Mouse (Mus musculus) limb, embryonic 14.5 days (tissue): ENCODE results near the gene Mvb12b. TPM values are rescaled to one million over a fixed set of nuclear protein-coding genes. Genes with fewer than 3 reads are reported as not detected.

Experiments used
- ATAC-seq: fragments of 200-750 bp; cut with Nextera tagmentation; 2 replicates; pipeline ENCODE4 v1.8.0; 2017; ENCODE audit warnings: low read depth, moderate number of reproducible peaks, moderate TSS enrichment; ENCODE audit not compliant: low FRiP score
- DNase-seq: peaks from one replicate; pipeline ENCODE4 v3.0.0-alpha.2; 2015; ENCODE audit warnings: low spot score
- H3K27ac ChIP-seq: fragments of 300-500 bp; sonication (generic); replicated peaks from 2 replicates; pipeline ENCODE4 v1.5.1; 2014; ENCODE audit warnings: low read depth, mild to moderate bottlenecking, low read length, moderate library complexity, mixed read lengths
- H3K27me3 ChIP-seq: fragments of 300-500 bp; sonication (generic); 2 replicates; pipeline ENCODE4 v1.6.1; 2014; ENCODE audit warnings: low read length, mixed read lengths; ENCODE audit not compliant: control insufficient read depth, insufficient read depth
- H3K36me3 ChIP-seq: fragments of 300-500 bp; sonication (generic); 2 replicates; pipeline ENCODE4 v1.6.1; 2014; ENCODE audit warnings: mild to moderate bottlenecking, low read length, moderate library complexity, mixed read lengths; ENCODE audit not compliant: control insufficient read depth, insufficient read depth
- H3K4me1 ChIP-seq: fragments of 300-500 bp; sonication (generic); 2 replicates; pipeline ENCODE4 v1.6.1; 2014; ENCODE audit warnings: antibody characterized with exemption, low read length, mixed read lengths; ENCODE audit not compliant: control insufficient read depth, insufficient read depth
- H3K4me2 ChIP-seq: fragments of 300-500 bp; sonication (generic); replicated peaks from 2 replicates; pipeline ENCODE4 v1.6.1; 2014; ENCODE audit warnings: low read depth, mild to moderate bottlenecking, low read length, moderate library complexity; ENCODE audit not compliant: severe bottlenecking
- H3K4me3 ChIP-seq: fragments of 300-500 bp; sonication (generic); replicated peaks from 2 replicates; pipeline ENCODE4 v1.5.1; 2014; ENCODE audit warnings: low read length
- H3K9ac ChIP-seq: fragments of 300-500 bp; sonication (generic); 2 replicates; pipeline ENCODE4 v1.6.1; 2014; ENCODE audit warnings: mild to moderate bottlenecking, low read depth, low read length, moderate library complexity; ENCODE audit not compliant: severe bottlenecking
- H3K9me3 ChIP-seq: fragments of 300-500 bp; sonication (generic); 2 replicates; pipeline ENCODE4 v1.6.1; 2016; ENCODE audit warnings: low read length; ENCODE audit not compliant: control insufficient read depth
- POLR2A ChIP-seq: fragments of 200-500 bp; IDR thresholded peaks from 2 replicates; pipeline ENCODE4 v1.8.0; 2012; ENCODE audit warnings: inconsistent platforms, mild to moderate bottlenecking, moderate library complexity, borderline replicate concordance; ENCODE audit not compliant: insufficient read depth, insufficient read length; ENCODE audit errors: extremely low read depth
- WGBS: fragments of 180-500 bp; shearing (Covaris S2); extraction: QIAGEN DNeasy Blood & Tissue Kit; methylation state at CpG from one replicate; pipeline ENCODE4 v1.1.7; 2014; 5-methylcytosine and 5-hydroxymethylcytosine counted together
- polyA plus RNA-seq, 2 experiments: library from polyadenylated mRNA; depleted of rRNA in 1 of 2; stranded (reverse) in 1 of 2; unstranded in 1 of 2; fragments of >200 nt; fragmentation: Nextera tagmentation in 1 of 2; extraction: Ambion mirVana in 1 of 2; gene quantifications; 2 replicates each; pipeline versions ENCODE4 v1.2.1 to v1.2.3; 2012 to 2014

Gene Mvb12b
- polyA plus RNA-seq, 2 experiments = 17.5 to 26.6 TPM

DNA sequence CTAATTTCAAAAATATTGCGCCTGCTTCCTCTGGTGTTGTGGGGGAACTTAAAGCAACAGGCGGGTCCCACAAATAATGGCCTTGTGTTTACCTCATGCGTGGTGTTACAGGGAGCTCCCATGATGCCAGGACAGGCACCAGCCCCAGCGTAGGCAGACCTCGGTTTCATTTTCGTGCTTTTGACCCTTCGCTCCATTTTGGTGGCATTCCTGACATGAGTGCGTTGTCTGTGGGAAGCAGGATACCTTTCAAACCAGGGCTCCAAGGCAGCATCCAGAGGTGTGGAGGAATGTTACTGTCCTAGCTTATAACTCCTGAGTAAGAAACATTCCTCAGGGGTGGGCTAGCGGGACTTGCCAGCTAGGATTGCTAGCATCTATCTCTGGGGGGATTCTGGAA is 181.3 kb downstream of the Mvb12b start:
- H3K36me3 ChIP-seq = no peaks in the 10 kb centered on the region

GRCm38 (mm10) chr2:33705687-33706320 is 181.9 kb downstream of the Mvb12b start:
- 20% methylated on average over 16 of the region's 16 CpGs for WGBS
- no peaks in the 10 kb centered on the region for H3K36me3 ChIP-seq
- ATAC-seq (no peak), DNase-seq (no peak)
- H3K4me3 ChIP-seq = peak overlapping the region; percentile 4; the same call in 1 of the 2 replicates
- peaks cover 56% of the 10 kb centered on the region for H3K4me1 ChIP-seq
- no peaks in the 10 kb centered on the region for H3K9me3 ChIP-seq
- H3K27ac ChIP-seq = peak overlapping the region; percentile 64
- H3K27me3 ChIP-seq = peaks cover 18% of the 10 kb centered on the region; the same call in 1 of the 2 replicates
- H3K9ac ChIP-seq = peak overlapping the region; percentile 29; the same call in 1 of the 2 replicates
- peak overlapping the region; percentile 29 for H3K4me2 ChIP-seq
- TF ChIP-seq POLR2A = no peak

More for the DNA sequence above, 181.3 kb downstream of the Mvb12b start:
- H3K4me1 ChIP-seq = peaks cover 50% of the 10 kb centered on the region
- peak overlapping the region; percentile 29 for H3K4me2 ChIP-seq
- DNase-seq (no peak), ATAC-seq (no peak)
- 23% methylated on average over 9 of the region's 9 CpGs for WGBS
- peaks cover 18% of the 10 kb centered on the region; the same call in 1 of the 2 replicates for H3K27me3 ChIP-seq
- H3K27ac ChIP-seq = peak overlapping the region; percentile 64
- 0 out of 2 replicates have a peak overlapping the region, but pooled peaks have one; percentile 1 for H3K4me3 ChIP-seq
- no peak for TF ChIP-seq POLR2A
- H3K9me3 ChIP-seq = no peaks in the 10 kb centered on the region
- H3K9ac ChIP-seq = peak overlapping the region; percentile 31; the same call in 1 of the 2 replicates

DNA sequence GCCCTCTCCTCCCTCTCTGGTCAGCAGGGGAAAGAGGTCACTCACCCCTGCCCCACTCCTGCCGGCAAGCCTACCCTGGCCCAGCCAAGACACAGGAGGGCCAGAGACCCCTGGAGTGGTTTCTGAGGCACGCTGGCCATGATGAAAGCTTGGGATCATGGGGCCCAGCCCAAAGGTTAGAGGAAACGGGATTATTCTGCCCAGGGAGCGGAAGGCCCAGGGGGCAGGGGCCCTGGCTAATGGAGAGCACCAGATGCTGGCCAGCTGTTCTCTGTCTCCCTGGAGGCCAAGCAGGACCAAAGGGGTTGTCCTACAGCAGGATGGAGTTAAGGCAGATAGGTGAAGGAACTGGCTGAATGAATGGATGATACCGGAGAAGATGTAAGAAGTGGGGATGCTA is 184.5 kb downstream of the Mvb12b start:
- Histone ChIP-seq H3K4me3 (peak overlapping the region; percentile 10; the same call in 1 of the 2 replicates), H3K9ac (0 out of 2 replicates have a peak overlapping the region, but pooled peaks have one; percentile 21), H3K9me3 (no peaks in the 10 kb centered on the region), H3K4me2 (peak overlapping the region; percentile 25), H3K4me1 (peaks cover 58% of the 10 kb centered on the region), H3K27me3 (peaks cover 18% of the 10 kb centered on the region; the same call in 1 of the 2 replicates), H3K36me3 (no peaks in the 10 kb centered on the region), H3K27ac (peak overlapping the region; percentile 28)
- WGBS = 42% methylated on average over 5 of the region's 5 CpGs
- no peak for TF ChIP-seq POLR2A
- ATAC-seq (no peak), DNase-seq (no peak)

DNA sequence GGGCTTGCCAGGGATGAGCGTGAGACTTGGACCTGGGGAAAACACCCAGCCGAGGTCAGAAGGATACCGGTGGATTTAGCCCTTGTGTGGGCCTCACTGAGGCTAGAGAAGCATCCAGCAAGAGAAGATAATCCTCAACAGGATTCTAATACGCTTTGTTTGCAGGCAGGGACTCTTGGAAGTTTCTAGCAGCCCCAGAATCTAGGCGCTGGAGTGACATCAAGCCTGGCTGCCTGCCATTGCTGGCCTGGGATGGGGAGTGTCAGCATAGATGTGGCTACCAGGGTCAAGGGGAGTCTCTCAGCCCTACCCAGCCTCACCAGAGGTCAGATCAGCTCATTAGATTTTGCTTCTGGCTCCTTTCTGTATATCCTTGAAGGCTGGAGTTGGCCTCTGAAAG is 185.0 kb downstream of the Mvb12b start:
- peak overlapping the region; percentile 21; the same call in 1 of the 2 replicates for H3K9ac ChIP-seq
- peak overlapping the region; percentile 10; the same call in 1 of the 2 replicates for H3K4me3 ChIP-seq
- peaks cover 15% of the 10 kb centered on the region; the same call in 1 of the 2 replicates for H3K27me3 ChIP-seq
- 42% methylated on average over 5 of the region's 5 CpGs for WGBS
- no peak for TF ChIP-seq POLR2A
- peaks cover 52% of the 10 kb centered on the region for H3K4me1 ChIP-seq
- DNase-seq = peak; percentile 53
- H3K9me3 ChIP-seq = no peaks in the 10 kb centered on the region
- peak overlapping the region; percentile 25 for H3K4me2 ChIP-seq
- H3K27ac ChIP-seq = peak overlapping the region; percentile 28
- ATAC-seq = no peak
- H3K36me3 ChIP-seq = no peaks in the 10 kb centered on the region

GRCm38 (mm10) chr2:33701446-33701815 is 186.3 kb downstream of the Mvb12b start:
- DNase-seq (peak; percentile 42), ATAC-seq (peak; percentile 45; the same call in 1 of the 2 replicates)
- 10% methylated on average over 7 of the region's 7 CpGs for WGBS
- peak overlapping the region; percentile 13; the same call in 1 of the 2 replicates for H3K4me2 ChIP-seq
- H3K27ac ChIP-seq = peak overlapping the region; percentile 70
- peaks cover 11% of the 10 kb centered on the region; the same call in 1 of the 2 replicates for H3K27me3 ChIP-seq
- H3K36me3 ChIP-seq = no peaks in the 10 kb centered on the region
- 0 out of 2 replicates have a peak, but pooled peaks cover 7% of the 10 kb centered on the region for H3K9me3 ChIP-seq
- no peak overlapping the region for H3K4me3 ChIP-seq
- H3K4me1 ChIP-seq = peaks cover 41% of the 10 kb centered on the region
- no peak for TF ChIP-seq POLR2A
- no peak overlapping the region for H3K9ac ChIP-seq
